In the genomic region with DNA sequence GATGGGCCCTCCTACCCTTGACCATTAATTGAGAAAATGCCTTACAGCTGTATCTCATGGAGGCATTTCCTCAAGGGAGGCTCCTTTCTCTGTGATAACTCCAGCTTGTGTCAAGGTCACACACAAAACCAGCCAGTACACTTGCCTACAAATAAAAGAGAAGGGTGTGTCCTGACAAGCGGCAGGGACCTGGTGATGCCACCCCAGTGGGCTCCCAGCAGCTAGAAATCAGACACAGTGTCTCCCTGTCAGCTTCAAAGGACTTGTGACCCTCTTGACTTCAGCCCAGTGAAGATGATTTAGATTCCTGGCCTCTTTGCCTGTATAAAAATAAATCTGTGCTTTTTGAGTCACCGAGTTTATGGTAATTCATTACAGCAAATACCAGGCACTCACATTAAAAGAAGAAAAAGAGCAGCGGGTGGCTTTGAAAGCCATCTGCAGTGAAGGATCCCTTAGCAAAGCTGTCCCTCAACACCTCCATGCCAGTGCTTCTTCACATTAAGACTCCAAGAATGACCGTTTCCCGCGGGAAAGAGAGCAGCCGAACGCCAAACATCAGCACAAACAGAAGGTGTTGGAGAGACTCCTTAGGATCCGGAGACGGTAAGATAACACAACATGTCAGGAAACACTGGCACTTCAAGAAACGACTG, we compare ENCODE assay signal across 8 mouse cellular contexts.
DNase-seq lines count a peak whose midpoint lies in the region; ATAC-seq and TF ChIP-seq lines count a peak whose summit lies in the region.

No protein-coding gene starts in this region.

- no peaks in the 10 kb centered on the region for H3K9me3 ChIP-seq in heart, embryonic 15.5 days (replicated peaks)
- H3K9me3 ChIP-seq in limb, embryonic 13.5 days = no peaks in the 10 kb centered on the region

- H3K27ac ChIP-seq in left cerebral cortex, adult 2 months = peak overlapping the region; percentile 76
- 0 out of 2 replicates have a peak overlapping the region, but pooled peaks have one; percentile 31 for H3K27ac ChIP-seq in heart, embryonic 15.5 days
- H3K27ac ChIP-seq in limb, embryonic 13.5 days = no peak overlapping the region
- H3K27ac ChIP-seq in olfactory bulb, adult 2 months (ENCODE audit: insufficient read depth, low read depth, low read length) = peak overlapping the region; percentile 50

- no peaks in the 10 kb centered on the region for H3K36me3 ChIP-seq in heart, embryonic 15.5 days
- no peaks in the 10 kb centered on the region for H3K36me3 ChIP-seq in limb, embryonic 13.5 days

- intact Hi-C loops in left cerebral cortex, adult 2 months (cut with DNase I) = loop anchor here (5.0 kb wide), 2 partner anchors 404 to 554 kb away; no protein-coding TSS in a partner anchor
- intact Hi-C loops in left cerebral cortex, postnatal 4 days (cut with DNase I) = no loop called here

- no peak for ATAC-seq in heart, embryonic 15.5 days (replicated peaks; ENCODE audit: insufficient number of reproducible peaks, insufficient read depth, low FRiP score, low read depth)
- ATAC-seq in limb, embryonic 13.5 days (ENCODE audit: low FRiP score, low read depth) = no peak

- H3K27me3 ChIP-seq in heart, embryonic 15.5 days = no peaks in the 10 kb centered on the region
- peaks cover 7% of the 10 kb centered on the region; the same call in 1 of the 2 replicates for H3K27me3 ChIP-seq in limb, embryonic 13.5 days

- peak overlapping the region; percentile 38 for H3K4me3 ChIP-seq in left cerebral cortex, adult 2 months
- peak overlapping the region; percentile 39 for H3K4me3 ChIP-seq in heart, embryonic 15.5 days
- H3K4me3 ChIP-seq in limb, embryonic 13.5 days = peak overlapping the region; percentile 32
- H3K4me3 ChIP-seq in olfactory bulb, adult 2 months (ENCODE audit: insufficient read depth, low read depth, low read length) = peak overlapping the region; percentile 29

- peaks cover 25% of the 10 kb centered on the region for H3K4me1 ChIP-seq in heart, embryonic 15.5 days (replicated peaks)
- H3K4me1 ChIP-seq in limb, embryonic 13.5 days = peaks cover 20% of the 10 kb centered on the region
- peaks cover 11% of the 10 kb centered on the region for H3K4me1 ChIP-seq in olfactory bulb, adult 2 months (ENCODE audit: control insufficient read depth, insufficient read depth, low read length)

- H3K4me2 ChIP-seq in heart, embryonic 15.5 days = peak overlapping the region; percentile 70
- H3K4me2 ChIP-seq in limb, embryonic 13.5 days (replicated peaks) = peak overlapping the region; percentile 63

- 5% methylated on average over 11 of the region's 11 CpGs for WGBS in heart, embryonic 15.5 days
- 3% methylated on average over 11 of the region's 11 CpGs for WGBS in limb, embryonic 13.5 days
- 7% methylated on average over 11 of the region's 11 CpGs for WGBS in olfactory bulb, adult 2 months

- H3K9ac ChIP-seq in heart, embryonic 15.5 days = no peak overlapping the region
- peak overlapping the region; percentile 54; the same call in 1 of the 2 replicates for H3K9ac ChIP-seq in limb, embryonic 13.5 days

- no peak for TF ChIP-seq POLR2A in olfactory bulb, adult 2 months (IDR thresholded peaks at IDR 0.05; ENCODE audit: insufficient read depth, low read depth, low read length)

- TF ChIP-seq CTCF in left cerebral cortex, adult 2 months (IDR thresholded peaks at IDR 0.05) = no peak
- no peak for TF ChIP-seq CTCF in olfactory bulb, adult 2 months (IDR thresholded peaks at IDR 0.05; ENCODE audit: insufficient read depth, low read depth, low read length)

- peak in 1 of 2 experiments; percentile 28 for DNase-seq in left cerebral cortex, adult 2 months (ENCODE audit: extremely low spot score in 1 of 2, low spot score in 2 of 2)
- DNase-seq in left cerebral cortex, postnatal 4 days = no peak
- DNase-seq in embryo, embryonic 11 days = peak; percentile 44
- DNase-seq in cerebellum, adult 9-10 months = no peak
- DNase-seq in adipocyte (ENCODE audit: low spot score) = no peak
